Mouse (Mus musculus) lung, embryonic 16.5 days (tissue): Measurements from ENCODE around the gene Gpi1. TPM values are rescaled to one million over a fixed set of nuclear protein-coding genes. Genes with fewer than 3 reads are reported as not detected.
"Not testable (repeated sequence)": the region's sequence is repeated elsewhere in the genome, so short reads cannot be mapped to it uniquely, and the experiment has no call there.

ENCODE experiments used
- ATAC-seq: fragments of 200-750 bp; cut with Nextera tagmentation; 2 replicates; pipeline ENCODE4 v1.8.0; 2017; ENCODE audit warnings: low read depth, mild to moderate bottlenecking, moderate library complexity
- H3K27ac ChIP-seq: fragments of 300-500 bp; sonication (generic); 2 replicates; pipeline ENCODE4 v1.5.1; 2014; ENCODE audit warnings: mild to moderate bottlenecking, control low read depth, low read length
- H3K27me3 ChIP-seq: fragments of 300-500 bp; sonication (generic); 2 replicates; pipeline ENCODE4 v1.6.1; 2014; ENCODE audit warnings: low read depth, low read length, mixed read lengths; ENCODE audit not compliant: control insufficient read depth, insufficient read depth
- H3K36me3 ChIP-seq: fragments of 300-500 bp; sonication (generic); 2 replicates; pipeline ENCODE4 v1.6.1; 2014; ENCODE audit warnings: low read length; ENCODE audit not compliant: control insufficient read depth, insufficient read depth
- H3K4me1 ChIP-seq: fragments of 300-500 bp; sonication (generic); replicated peaks from 2 replicates; pipeline ENCODE4 v1.6.1; 2014; ENCODE audit warnings: low read length, mixed read lengths; ENCODE audit not compliant: control insufficient read depth, insufficient read depth
- H3K4me2 ChIP-seq: fragments of 300-500 bp; sonication (generic); 2 replicates; pipeline ENCODE4 v1.6.1; 2014; ENCODE audit warnings: low read depth, low read length, control low read depth
- H3K4me3 ChIP-seq: fragments of 300-500 bp; sonication (generic); 2 replicates; pipeline ENCODE4 v1.5.1; 2014; ENCODE audit warnings: mild to moderate bottlenecking, low read length, control low read depth
- H3K9ac ChIP-seq: fragments of 300-500 bp; sonication (generic); 2 replicates; pipeline ENCODE4 v1.6.1; 2014; ENCODE audit warnings: low read length, control low read depth
- H3K9me3 ChIP-seq: fragments of 300-500 bp; sonication (generic); 2 replicates; pipeline ENCODE4 v1.6.1; 2016; ENCODE audit warnings: low read length; ENCODE audit not compliant: control insufficient read depth
- WGBS: fragments of 180-500 bp; shearing (Covaris S2); extraction: QIAGEN DNeasy Blood & Tissue Kit; methylation state at CpG from one replicate; pipeline ENCODE4 v1.1.7; 2014; 5-methylcytosine and 5-hydroxymethylcytosine counted together
- polyA plus RNA-seq: library from polyadenylated mRNA; unstranded; fragments of >200 nt; fragmentation: Nextera tagmentation; extraction: Ambion mirVana; gene quantifications from 2 replicates; pipeline ENCODE4 v1.2.1, GENCODE M21; 2015

The Gpi1 gene
- polyA plus RNA-seq, 1 experiment from 2014 or later: 256 TPM

GRCm38 (mm10) chr7:34206331-34206730, 23.8 kb downstream of the Gpi1 start:
- no peak for ATAC-seq
- no peak overlapping the region for H3K27ac ChIP-seq
- H3K27me3 ChIP-seq: no peaks in the 10 kb centered on the region
- H3K9me3 ChIP-seq: no peaks in the 10 kb centered on the region
- H3K4me2 ChIP-seq: no peak overlapping the region
- 86% methylated on average over 6 of the region's 6 CpGs for WGBS
- no peak overlapping the region for H3K9ac ChIP-seq
- H3K4me3 ChIP-seq: no peak overlapping the region
- H3K36me3 ChIP-seq: peaks cover 58% of the 10 kb centered on the region
- no peaks in the 10 kb centered on the region for H3K4me1 ChIP-seq

GRCm38 (mm10) chr7:34202147-34202546, 28.0 kb downstream of the Gpi1 start:
- H3K4me2 ChIP-seq, H3K4me1 ChIP-seq, H3K4me3 ChIP-seq, H3K27ac ChIP-seq, H3K27me3 ChIP-seq, H3K9me3 ChIP-seq, ATAC-seq, H3K9ac ChIP-seq: not testable (repeated sequence)
- H3K36me3 ChIP-seq: peaks cover 55% of the 10 kb centered on the region
- 87% methylated on average over 10 of the region's 10 CpGs for WGBS

- H3K9ac ChIP-seq: no peak overlapping the region
- no peak overlapping the region for H3K27ac ChIP-seq
- H3K36me3 ChIP-seq: peaks cover 42% of the 10 kb centered on the region
- whole genome bisulfite sequencing: 100% methylated on average over 2 of the region's 2 CpGs
- no peaks in the 10 kb centered on the region for H3K9me3 ChIP-seq
- H3K4me1 ChIP-seq: peaks cover under 1% of the 10 kb centered on the region; the same call in 1 of the 2 replicates
- H3K4me2 ChIP-seq: no peak overlapping the region
- H3K27me3 ChIP-seq: no peaks in the 10 kb centered on the region
- ATAC-seq: no peak
- no peak overlapping the region for H3K4me3 ChIP-seq
These were observed 29.3 kb downstream of the Gpi1 start for GRCm38 (mm10) chr7:34200829-34201228.

GRCm38 (mm10) chr7:34198346-34198745, 31.8 kb downstream of the Gpi1 start:
- no peaks in the 10 kb centered on the region for H3K9me3 ChIP-seq
- H3K36me3 ChIP-seq: peaks cover 22% of the 10 kb centered on the region
- no peak for ATAC-seq
- WGBS: 40% methylated on average over 3 of the region's 3 CpGs
- H3K4me1 ChIP-seq: peaks cover 5% of the 10 kb centered on the region
- H3K4me2 ChIP-seq: no peak overlapping the region
- H3K27ac ChIP-seq: no peak overlapping the region
- H3K27me3 ChIP-seq: no peaks in the 10 kb centered on the region
- no peak overlapping the region for H3K9ac ChIP-seq
- no peak overlapping the region for H3K4me3 ChIP-seq

GRCm38 (mm10) chr7:34196132-34197128, 33.7 kb downstream of the Gpi1 start, which contains the start of gene Pdcd2l:
Gene Pdcd2l, minus strand, starts transcription at chr7:34196661.
- ATAC-seq: peak; percentile 96
- H3K27ac ChIP-seq: peak within 1 kb of the TSS; percentile 72
- H3K4me3 ChIP-seq: peak within 1 kb of the TSS; percentile 98
- H3K4me2 ChIP-seq: peak within 1 kb of the TSS; percentile 71
- no peaks in the 10 kb centered on the region for H3K9me3 ChIP-seq
- peaks cover 7% of the 10 kb centered on the region for H3K36me3 ChIP-seq
- H3K27me3 ChIP-seq: no peaks in the 10 kb centered on the region
- 2% methylated on average over 65 of the region's 70 CpGs for WGBS
- H3K9ac ChIP-seq: peak within 1 kb of the TSS; percentile 99
- H3K4me1 ChIP-seq: peaks cover 5% of the 10 kb centered on the region

GRCm38 (mm10) chr7:34195632-34196031, 34.5 kb downstream of the Gpi1 start:
- ATAC-seq: no peak
- WGBS: 41% methylated on average over 3 of the region's 3 CpGs

GRCm38 (mm10) chr7:34192825-34193224, 37.3 kb downstream of the Gpi1 start:
- H3K27ac ChIP-seq: no peak overlapping the region
- WGBS: 87% methylated on average over 6 of the region's 6 CpGs
- no peaks in the 10 kb centered on the region for H3K9me3 ChIP-seq
- peaks cover 5% of the 10 kb centered on the region for H3K4me1 ChIP-seq
- no peak overlapping the region for H3K4me3 ChIP-seq
- H3K36me3 ChIP-seq: peaks cover 16% of the 10 kb centered on the region
- H3K9ac ChIP-seq: no peak overlapping the region
- no peak for ATAC-seq
- H3K4me2 ChIP-seq: no peak overlapping the region
- H3K27me3 ChIP-seq: no peaks in the 10 kb centered on the region

More at GRCm38 (mm10) chr7:34195632-34196031, 34.5 kb downstream of the Gpi1 start:
- Histone ChIP-seq H3K36me3 (peaks cover under 1% of the 10 kb centered on the region), H3K4me2 (peak overlapping the region; percentile 71), H3K4me3 (peak overlapping the region; percentile 98), H3K9me3 (no peaks in the 10 kb centered on the region), H3K27me3 (no peaks in the 10 kb centered on the region), H3K9ac (peak overlapping the region; percentile 99), H3K4me1 (peaks cover 5% of the 10 kb centered on the region), H3K27ac (no peak overlapping the region)

GRCm38 (mm10) chr7:34189376-34189989, 40.7 kb downstream of the Gpi1 start:
- H3K9me3 ChIP-seq: no peaks in the 10 kb centered on the region
- H3K4me1 ChIP-seq: no peaks in the 10 kb centered on the region
- no peaks in the 10 kb centered on the region for H3K27me3 ChIP-seq
- H3K27ac ChIP-seq: no peak overlapping the region
- ATAC-seq: no peak
- H3K4me2 ChIP-seq: no peak overlapping the region
- H3K9ac ChIP-seq: no peak overlapping the region
- WGBS: 88% methylated on average over 12 of the region's 12 CpGs
- peaks cover 23% of the 10 kb centered on the region for H3K36me3 ChIP-seq
- no peak overlapping the region for H3K4me3 ChIP-seq

GRCm38 (mm10) chr7:34183794-34184193, 46.3 kb downstream of the Gpi1 start:
- no peak overlapping the region for H3K4me3 ChIP-seq
- no peaks in the 10 kb centered on the region for H3K9me3 ChIP-seq
- no peak for ATAC-seq
- WGBS: 62% methylated on average over 3 of the region's 3 CpGs
- no peak overlapping the region for H3K9ac ChIP-seq
- H3K27ac ChIP-seq: no peak overlapping the region
- H3K27me3 ChIP-seq: no peaks in the 10 kb centered on the region
- H3K36me3 ChIP-seq: peaks cover 21% of the 10 kb centered on the region
- H3K4me1 ChIP-seq: no peaks in the 10 kb centered on the region
- H3K4me2 ChIP-seq: no peak overlapping the region
